Mouse (Mus musculus) monocyte, adult 5-6 weeks (primary cell): ENCODE data around the gene 2210408I21Rik. TPM values are rescaled to one million over a fixed set of nuclear protein-coding genes. Genes with fewer than 3 reads are reported as not detected.

Experiments
- ATAC-seq: fragments of 153-309, 156-312 bp; replicated peaks from 2 replicates; pipeline ENCODE4 v1.8.0; 2017; ENCODE audit warnings: mild to moderate bottlenecking; ENCODE audit not compliant: low TSS enrichment, insufficient number of reproducible peaks, severe bottlenecking, poor library complexity, low FRiP score
- total RNA-seq: library from RNA; stranded (forward); fragments of 200-1000, 200-491, 200-594 nt; gene quantifications from 3 replicates; pipeline ENCODE4 v1.2.3, GENCODE M21; 2017

Gene 2210408I21Rik
- total RNA-seq, 1 experiment from 2014 or later = 0.67 TPM

- ATAC-seq = no peak
Measured at GRCm38 (mm10) chr13:77412829-77413228, 277.5 kb downstream of the 2210408I21Rik start.

DNA sequence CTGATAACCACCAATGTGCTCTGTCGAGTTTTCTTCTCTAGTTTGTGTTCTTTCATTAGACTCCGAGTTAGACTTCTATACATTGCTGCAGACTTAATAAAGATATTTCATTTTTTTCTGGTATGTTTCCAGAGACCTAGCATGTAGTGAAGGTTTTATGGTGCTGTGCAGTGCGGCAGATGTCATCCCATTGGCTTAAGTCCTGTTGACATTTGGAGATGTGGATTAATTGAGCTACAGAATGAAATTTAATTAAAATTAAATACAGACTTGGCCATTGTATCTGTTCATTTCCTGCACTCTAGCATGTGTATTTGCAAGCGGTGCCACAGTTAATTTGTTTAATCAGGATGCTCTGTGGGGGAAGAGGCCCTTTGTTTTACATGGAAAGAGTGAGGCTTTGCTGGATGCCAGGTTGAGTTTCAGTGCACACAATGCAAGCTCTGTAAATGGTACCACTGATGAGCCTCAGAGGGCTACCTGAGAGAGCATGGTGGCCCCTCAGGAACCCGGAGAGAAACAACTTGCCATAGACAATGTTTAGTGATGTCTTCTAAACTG is 314.7 kb downstream of the 2210408I21Rik start:
- no peak for ATAC-seq

DNA sequence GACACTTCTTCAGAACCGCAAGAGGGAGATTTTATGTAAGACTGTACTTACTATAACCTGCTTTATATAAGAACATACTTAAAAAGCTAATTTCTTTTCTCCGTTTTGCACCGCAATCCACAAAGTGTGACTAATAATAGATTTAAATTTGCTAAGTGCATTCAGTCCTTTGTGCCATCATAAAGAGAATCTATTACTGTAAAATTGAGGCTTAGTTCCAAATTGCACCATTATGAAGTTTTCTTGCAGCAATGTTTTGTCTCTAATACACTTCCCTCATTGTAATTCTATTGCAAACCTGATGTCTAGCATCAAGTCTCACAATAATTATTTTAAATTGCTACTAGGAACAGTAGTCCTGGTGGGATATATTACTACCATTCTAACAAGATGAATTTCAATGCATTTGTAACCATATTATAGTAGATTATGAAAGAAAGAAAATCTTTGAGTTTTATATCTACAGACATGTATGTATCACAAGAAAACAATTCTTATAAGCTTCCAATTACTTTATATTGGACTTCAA is 334.8 kb downstream of the 2210408I21Rik start:
- ATAC-seq = no peak

DNA sequence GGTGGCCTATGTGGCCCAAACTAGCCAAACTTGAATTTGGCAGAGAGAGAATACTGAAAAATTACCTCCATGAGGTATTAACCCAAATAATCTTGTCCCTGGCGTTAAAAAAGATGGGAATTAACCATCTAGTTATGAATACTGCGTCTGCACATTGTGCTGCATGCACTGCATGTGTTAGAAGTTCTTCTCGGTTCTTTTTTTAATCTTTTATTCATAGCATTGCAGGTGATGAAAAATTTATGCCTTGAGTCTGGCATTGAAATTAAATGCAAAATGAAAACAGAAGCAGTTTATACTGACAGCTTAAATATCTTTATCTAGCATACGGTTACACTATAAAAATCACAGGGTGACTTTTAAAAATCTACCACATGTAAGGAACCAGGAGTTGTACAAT is 341.1 kb downstream of the 2210408I21Rik start:
- ATAC-seq = no peak

GRCm38 (mm10) chr13:77478425-77479119 is 343.2 kb downstream of the 2210408I21Rik start:
- no peak for ATAC-seq

- ATAC-seq = no peak
Measured at GRCm38 (mm10) chr13:77489938-77490651, 354.8 kb downstream of the 2210408I21Rik start.

GRCm38 (mm10) chr13:77514046-77514445 is 378.7 kb downstream of the 2210408I21Rik start:
- no peak for ATAC-seq

GRCm38 (mm10) chr13:77528960-77529699 is 393.8 kb downstream of the 2210408I21Rik start:
- no peak for ATAC-seq

GRCm38 (mm10) chr13:77529760-77530159 is 394.4 kb downstream of the 2210408I21Rik start:
- ATAC-seq = no peak

DNA sequence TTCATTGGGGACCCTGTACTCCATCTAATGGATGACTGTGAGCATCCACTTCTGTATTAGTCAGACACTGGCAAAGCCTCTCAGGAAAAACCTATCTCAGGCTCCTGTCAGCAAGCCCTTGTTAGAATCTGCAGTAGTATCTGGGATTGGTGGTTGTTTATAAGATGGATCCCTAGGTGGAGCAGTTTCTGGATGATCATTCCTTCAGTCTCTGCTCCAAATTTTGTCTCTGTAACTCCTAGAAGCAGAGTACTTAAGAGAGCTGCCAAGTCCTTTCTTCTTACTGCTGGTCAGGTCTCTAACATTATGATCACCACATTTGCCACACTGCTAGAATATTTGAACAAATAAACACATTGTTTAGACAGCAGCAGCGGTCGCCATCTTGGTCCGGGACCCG is 402.1 kb downstream of the 2210408I21Rik start:
- ATAC-seq = no peak

GRCm38 (mm10) chr13:77547486-77548385 is 412.4 kb downstream of the 2210408I21Rik start:
- no peak for ATAC-seq

GRCm38 (mm10) chr13:77548386-77548695 is 413.0 kb downstream of the 2210408I21Rik start:
- no peak for ATAC-seq

- ATAC-seq = no peak
Measured at GRCm38 (mm10) chr13:77548750-77549149, 413.4 kb downstream of the 2210408I21Rik start.

- no peak for ATAC-seq
Measured at GRCm38 (mm10) chr13:77594011-77594410, 458.7 kb downstream of the 2210408I21Rik start.

DNA sequence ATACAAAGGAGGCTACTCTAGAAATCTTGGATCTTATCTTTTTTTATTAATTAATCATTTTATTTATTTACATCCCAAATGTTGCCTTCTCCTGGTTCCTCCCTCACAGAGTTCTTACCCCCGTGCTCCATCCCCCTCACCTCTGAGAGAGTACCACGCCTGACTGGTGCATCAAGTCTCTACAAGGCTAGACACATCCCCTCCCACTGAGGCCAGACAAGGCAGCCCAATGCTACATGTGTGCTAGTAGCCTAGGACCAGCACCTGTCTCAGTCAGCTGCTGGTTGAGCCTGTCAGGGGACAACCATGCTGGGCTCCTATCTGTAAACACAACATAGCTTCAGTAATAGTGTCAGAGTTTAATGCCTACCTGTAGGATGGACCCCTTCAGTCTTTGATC is 480.0 kb downstream of the 2210408I21Rik start:
- ATAC-seq = no peak
